Mouse (Mus musculus) cerebellum, adult 11-12 months (tissue): ENCODE measurements at regions not wholly inside any gene's neighbourhood (a gene's known extent, or its start where the extent isn't known, plus 50 kb on each side); places are given as distances from the start of the nearest gene placed in this dataset.
A peak's percentile ranks its signal among the peaks of the same experiment; 100 is the strongest.

Source experiments
- DNase-seq: peaks from one replicate; pipeline ENCODE4 v3.0.0; 2022

DNA sequence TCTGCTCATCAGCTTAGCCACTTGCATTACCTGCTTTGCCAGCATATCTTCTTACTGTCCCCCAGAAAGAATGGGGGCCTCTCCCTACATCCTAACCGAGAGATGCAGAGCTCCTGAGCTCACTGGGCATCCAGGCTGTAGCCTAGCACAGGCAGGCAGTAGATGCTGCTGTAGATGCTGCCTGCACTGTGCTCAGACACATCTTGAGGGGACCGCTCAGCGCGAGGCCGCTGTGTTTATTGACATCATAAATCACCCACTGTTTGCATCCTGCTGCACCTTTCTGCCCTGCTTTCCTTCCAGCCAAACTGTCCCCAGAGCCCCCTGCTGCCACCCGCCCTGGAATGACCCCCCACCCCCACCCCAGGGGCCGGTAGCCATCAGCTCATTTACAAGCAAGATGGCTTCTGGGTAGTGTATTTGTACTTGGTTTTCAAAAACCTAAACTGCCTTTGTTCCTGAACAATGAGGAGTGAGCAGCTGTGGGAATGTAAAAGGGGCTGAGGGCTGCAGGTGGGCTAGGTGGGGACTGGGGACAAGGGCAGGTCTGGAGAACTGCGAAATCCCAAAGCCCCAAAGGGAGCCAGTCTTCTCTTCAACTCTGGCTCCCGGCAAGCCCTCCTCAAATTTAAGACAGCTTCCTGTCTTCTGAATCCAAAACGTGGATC lies 233.2 kb downstream of the Bcor start:
- DNase-seq: no peak

DNA sequence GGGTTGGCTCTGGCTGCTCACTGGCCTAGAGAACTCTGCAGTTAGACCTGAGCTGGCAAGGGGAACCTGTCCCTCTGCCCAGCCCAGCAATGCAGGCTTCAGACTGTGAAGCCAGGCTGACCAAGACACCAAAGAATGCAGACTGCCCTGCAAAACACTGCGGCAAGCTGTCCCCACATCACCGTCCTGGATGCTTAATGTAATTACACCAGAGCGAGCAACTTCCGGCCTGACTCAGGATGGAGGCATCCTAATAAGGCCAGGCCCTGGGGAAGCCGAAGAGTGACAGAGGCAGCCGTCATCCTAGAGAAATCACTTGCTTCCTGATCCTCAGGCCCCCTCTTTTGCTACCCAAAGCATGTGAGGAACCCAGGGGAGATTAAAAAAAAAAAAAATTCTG lies 230.7 kb downstream of the Bcor start:
- DNase-seq: no peak

DNA sequence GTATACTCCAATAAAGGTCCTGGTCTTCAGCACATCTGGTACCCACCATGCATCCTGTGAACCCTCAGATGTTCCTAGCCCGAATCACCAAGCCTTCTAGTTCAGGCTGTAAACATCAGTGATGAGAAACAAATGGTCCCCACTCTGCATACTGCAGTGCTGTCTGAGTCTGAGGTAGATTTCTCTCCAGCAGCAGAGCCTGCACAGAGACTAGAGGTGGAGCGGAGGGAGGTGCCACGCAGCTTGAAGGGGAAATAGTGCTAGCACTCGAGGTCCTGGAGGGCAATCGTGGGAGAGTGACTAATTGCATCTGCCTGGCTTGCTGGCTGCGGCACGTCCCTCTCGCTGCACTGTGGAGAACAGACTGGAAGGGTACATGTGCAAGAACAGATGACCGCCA lies 228.7 kb downstream of the Bcor start:
- no peak for DNase-seq

DNA sequence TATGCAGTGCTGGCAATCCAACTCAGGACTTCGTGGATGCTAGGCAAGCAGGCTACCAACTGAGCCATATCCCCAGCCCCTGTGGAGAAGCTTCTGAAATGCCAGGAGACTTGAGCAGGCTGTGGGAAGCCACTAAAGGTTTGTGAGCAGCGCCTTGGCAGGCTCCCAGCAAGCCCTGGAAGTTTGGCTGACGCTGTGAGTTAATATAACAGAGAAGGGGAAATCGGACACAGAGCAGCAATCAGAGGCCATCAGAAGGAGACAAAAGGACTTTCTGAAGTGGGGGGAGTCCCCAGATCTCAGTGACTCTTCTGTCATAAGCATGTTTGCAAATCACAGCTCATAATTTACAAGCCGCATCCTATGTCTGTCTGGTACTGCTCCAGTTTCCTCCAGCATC lies 224.8 kb downstream of the Bcor start:
- peak; percentile 5 for DNase-seq

DNA sequence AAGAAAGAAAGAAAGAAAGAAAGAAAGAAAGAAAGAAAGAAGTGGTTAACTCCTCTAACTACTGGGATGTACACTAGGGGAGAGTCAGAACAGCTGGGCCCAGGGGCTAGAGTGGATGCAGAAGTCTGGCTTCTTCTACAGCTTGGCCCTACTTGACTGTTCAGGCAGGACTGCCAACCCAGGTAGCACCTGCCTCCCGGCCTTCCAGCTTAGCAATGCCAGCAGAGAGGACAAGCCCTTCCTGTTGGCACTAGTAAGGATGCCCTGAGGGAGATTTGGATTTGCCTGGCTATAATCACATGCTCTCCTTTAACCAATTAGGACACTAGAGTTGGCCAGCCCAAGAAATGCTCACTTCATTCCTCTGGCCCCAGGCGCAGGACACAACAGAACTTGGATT lies 219.9 kb downstream of the Bcor start:
- DNase-seq: no peak

DNA sequence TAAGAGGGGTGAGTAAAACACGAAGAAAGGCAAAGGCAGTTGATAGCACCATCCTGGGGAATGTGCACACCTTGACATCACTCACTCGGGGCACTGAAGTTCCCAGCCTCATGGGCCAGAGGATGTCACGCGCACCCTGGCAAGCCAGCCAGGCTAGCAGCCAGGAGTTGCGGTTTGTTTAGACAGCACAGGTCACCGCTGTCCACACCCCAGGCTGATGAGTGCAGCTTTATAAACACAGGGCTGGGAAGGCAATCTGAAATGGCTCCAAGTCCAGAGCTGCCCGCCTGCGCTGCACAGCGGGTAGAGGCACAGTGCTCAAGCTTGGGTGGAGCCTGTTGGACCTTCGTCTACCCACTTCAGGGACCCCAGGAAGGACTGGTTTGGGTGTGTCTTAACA lies 216.8 kb downstream of the Bcor start:
- no peak for DNase-seq

DNA sequence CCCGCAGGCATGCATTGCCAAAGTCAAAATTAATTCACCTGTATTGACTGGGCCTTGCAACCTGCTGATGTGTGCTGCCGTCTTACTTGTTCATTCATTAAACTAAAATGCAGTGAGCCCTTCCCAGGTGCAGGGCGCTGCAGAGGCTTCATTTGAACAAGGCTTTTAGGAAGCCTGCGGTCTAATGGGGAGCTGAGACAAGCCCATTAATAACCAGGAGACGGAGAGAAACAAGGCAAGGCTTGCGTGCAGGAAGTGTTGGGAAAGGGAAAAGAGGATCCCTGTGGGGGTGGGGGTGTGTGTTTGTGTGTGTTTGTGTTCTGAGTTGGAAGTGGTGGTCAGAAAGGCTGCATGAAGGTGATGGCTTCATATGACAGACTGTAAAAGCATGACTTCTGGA lies 215.6 kb downstream of the Bcor start:
- DNase-seq: no peak

DNA sequence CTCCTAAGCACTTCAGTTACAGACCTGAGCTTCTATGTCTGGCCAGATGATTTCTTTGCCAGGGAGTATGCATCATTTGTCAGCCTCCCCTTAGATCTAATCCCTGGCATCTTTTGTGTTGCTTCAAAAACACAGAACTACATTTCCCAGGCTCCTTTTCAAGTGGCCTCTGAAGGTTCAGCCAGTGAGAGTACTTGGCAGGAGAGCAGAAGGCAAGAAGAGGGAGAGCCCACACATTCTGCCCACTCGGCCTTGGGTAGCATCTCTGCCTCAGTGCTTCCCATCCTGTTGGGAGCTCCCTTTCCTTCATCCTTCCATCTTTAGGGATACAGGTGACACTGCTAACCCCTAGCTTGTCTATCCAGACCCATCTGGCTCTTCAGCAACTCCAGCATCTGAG lies 214.9 kb downstream of the Bcor start:
- no peak for DNase-seq

DNA sequence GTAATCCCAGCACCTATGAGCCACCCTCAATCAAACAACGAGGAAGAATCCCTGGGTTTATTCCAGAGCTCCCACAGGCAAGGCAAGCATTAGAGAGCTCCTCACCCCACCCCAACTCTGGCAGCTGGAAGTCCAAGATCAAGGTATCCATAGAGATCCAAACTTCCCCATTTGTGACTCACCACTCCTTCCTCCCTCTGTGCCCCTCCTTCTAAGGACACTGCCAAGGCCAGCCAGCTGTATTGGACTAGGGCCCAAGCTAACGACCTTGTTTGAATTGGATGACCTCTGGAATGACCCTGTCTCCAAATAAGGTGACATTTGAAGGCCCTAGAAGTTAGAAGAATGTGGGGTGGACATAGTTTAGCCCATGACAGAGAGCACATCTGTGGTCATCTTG lies 208.0 kb downstream of the Bcor start:
- no peak for DNase-seq

DNA sequence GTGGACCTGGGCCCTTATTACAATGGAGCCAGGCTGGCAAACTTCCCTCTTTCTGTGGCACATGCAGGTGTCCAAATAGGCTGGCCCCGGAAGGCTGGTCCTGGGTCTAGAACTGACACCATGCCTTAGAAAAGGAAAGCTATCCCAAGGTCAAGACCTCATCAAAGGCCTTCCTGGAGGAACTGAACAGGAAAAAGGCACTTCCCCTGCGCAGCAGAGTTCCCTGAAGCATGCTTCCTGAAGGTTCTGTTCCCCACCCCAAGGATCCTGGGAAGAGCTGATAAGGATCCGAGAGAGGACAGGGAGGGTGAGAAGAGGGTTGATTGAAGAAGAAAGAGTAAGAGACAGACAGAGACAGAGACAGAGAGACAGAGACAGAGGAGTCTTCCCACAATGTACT lies 204.0 kb downstream of the Bcor start:
- DNase-seq: no peak

DNA sequence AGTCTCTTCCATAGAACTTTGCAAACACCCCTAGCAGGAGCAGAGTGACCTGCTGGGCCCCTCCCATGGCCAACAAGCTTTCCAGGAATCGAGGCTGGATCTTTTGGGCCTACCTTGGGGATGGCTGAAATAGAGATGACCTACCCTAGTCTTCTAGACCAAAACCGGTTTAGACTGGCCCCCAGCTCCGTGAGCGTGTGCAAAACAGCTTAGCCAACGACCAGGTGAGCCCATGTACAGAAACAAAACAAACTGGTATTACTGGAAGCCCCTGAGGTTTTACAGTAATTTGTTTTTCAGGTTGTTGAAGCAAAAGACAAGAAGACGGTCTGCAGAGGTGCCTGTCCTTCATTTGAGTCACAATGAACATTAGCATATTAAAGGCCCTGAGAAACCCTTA lies 203.1 kb downstream of the Bcor start:
- no peak for DNase-seq

DNA sequence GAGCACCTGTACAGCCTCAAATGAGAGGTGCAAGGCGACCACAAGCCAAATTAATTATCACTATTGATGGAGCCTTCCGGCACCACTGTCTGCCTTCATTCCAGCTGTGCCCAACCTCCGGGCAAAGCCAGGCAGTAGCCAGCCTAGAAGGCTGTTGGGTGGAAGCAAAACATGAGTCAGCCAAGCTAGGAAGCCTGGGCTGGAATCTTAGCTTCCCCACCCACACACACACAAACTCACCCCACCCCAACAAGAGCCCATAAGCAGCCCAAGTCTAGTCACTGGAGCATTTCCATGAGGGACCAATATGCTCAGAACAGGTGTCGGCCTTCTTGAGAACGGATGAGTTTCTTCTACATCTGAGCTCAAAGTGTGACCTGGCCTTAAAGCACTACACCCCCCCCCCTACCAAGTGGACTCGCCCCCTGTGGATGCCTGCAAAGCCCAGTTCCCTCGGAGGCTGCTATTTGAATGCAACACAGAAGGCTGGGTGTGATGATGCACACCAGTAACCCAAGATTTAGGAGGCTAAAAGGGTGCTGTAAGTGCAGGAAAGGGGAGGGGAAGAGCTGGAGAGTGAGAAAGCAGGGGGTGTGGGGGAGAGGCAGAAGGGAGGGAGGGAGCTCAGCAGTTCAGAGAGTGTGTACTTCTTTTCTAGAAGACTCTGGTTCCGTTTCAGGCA lies 200.1 kb downstream of the Bcor start:
- no peak for DNase-seq

DNA sequence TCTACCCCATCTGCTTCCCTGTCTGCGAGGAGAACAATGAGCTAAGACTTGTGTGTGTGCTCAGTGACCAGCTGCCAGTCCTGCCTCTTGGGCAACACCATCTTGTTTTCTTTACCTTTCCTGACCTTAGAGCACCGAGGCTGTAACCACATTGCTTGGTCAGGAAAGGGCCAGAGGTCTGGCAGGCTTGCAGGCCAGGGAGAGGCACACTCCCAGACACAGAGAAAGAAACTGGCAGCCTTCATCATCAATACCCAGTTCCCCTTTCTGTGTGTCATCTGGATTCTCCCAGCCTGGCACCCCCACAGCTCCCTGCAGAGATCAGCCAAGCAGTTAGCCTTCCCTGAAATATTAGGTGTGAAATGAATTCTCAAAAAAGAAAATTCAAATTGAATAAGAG lies 198.8 kb downstream of the Bcor start:
- DNase-seq: no peak

DNA sequence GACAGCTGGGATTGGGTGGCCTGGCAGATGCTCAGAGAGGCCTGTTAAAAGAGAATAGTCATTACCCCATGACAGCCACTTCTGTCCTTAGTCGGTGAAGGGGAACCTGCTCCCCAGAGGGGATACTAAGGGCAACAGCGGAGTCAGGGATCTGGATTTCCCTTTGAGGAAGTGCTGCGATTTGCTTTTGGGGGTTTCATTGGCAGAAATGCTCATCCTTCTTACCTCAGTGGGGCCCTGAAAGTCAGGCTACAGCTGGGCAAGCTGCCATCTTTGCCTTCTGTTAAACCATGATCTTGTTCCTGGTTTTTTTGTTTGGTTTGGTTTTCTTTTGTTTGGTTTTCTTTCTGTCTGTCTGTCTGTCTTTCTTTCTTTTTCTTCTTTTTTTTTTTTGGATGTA lies 195.7 kb downstream of the Bcor start:
- no peak for DNase-seq

DNA sequence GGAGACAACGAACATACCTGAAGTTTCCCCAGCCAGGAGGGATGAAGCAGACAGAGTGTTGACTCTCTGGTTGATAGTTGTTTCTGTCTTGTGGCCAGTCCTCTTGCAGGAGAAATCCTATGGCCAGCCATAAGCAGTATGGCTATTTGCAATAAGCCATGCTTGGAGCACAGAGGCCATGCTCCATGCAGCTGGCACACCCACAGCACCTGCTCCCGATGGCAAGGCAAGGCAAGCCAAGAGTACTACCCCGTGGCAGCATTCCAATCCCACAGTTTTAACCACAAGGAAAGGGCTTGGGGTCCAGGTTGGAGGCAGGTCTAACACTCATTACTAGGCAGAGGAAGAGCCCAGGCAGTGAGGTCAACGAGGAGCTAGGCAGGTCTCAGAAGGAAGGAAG lies 181.5 kb downstream of the Bcor start:
- DNase-seq: no peak

DNA sequence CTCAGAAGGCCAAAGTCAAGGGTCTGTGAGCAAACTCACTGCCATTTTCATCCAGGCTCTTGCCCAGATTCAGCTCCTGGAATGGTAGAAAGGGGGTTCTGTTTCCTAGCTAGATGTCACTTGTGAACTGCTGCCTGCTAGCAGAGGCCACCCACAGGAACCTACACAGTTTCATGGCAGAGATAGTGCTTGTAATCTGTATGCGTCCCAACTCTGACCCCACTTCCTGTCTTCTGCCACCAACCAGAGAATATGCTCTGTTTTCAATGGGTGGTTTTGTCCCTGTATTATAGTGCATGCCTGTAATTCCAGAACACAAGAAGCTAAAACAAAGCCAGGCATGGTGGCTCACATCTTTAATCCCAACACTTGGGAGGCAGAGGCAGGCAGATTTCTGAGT lies 176.9 kb downstream of the Bcor start:
- DNase-seq: no peak
